Mouse (Mus musculus) cortical plate, adult 2 months (tissue): ENCODE data around the gene Nedd9. TPM values are rescaled to one million over a fixed set of nuclear protein-coding genes. Genes with fewer than 3 reads are reported as not detected.
A peak's percentile ranks its signal among the peaks of the same experiment; 100 is the strongest.

Experiments used
- H3K27ac ChIP-seq: fragments of 200-500 bp; 2 replicates; pipeline ENCODE4 v1.5.1; 2012; ENCODE audit warnings: low read length, control low read depth, inconsistent platforms; ENCODE audit not compliant: insufficient read depth
- H3K4me1 ChIP-seq: fragments of 200-500 bp; 2 replicates; pipeline ENCODE4 v1.6.1; 2011; ENCODE audit warnings: low read length; ENCODE audit not compliant: control insufficient read depth, insufficient read depth
- H3K4me3 ChIP-seq: fragments of 200-500 bp; 2 replicates; pipeline ENCODE4 v1.5.1; 2011; ENCODE audit warnings: mild to moderate bottlenecking, low read length, control low read depth; ENCODE audit not compliant: insufficient read depth
- CTCF ChIP-seq: fragments of 200-500 bp; IDR thresholded peaks from 2 replicates; pipeline ENCODE4 v1.5.1; 2011; ENCODE audit warnings: mild to moderate bottlenecking, control low read depth, low read length; ENCODE audit not compliant: insufficient read depth; ENCODE audit errors: extremely low read depth
- POLR2A ChIP-seq: fragments of 200-500 bp; IDR thresholded peaks from 2 replicates; pipeline ENCODE4 v1.6.1; 2011; ENCODE audit warnings: mild to moderate bottlenecking, low read length, control low read depth; ENCODE audit not compliant: insufficient read depth; ENCODE audit errors: extremely low read depth
- polyA plus RNA-seq: library from polyadenylated mRNA; depleted of rRNA; stranded (reverse); fragments of >200 nt; gene quantifications from 2 replicates; pipeline ENCODE4 v1.2.3, GENCODE M21; 2012

Gene Nedd9
- polyA plus RNA-seq, 1 experiment: 4.5 TPM

- TF ChIP-seq CTCF (no peak), POLR2A (no peak)
- Histone ChIP-seq H3K27ac (no peak overlapping the region), H3K4me3 (no peak overlapping the region), H3K4me1 (no peaks in the 10 kb centered on the region)
These were observed 188.2 kb downstream of the Nedd9 start for GRCm38 (mm10) chr13:41298996-41299395.

GRCm38 (mm10) chr13:41298533-41298932 lies 188.6 kb downstream of the Nedd9 start:
- no peak overlapping the region for H3K4me3 ChIP-seq
- no peak overlapping the region for H3K27ac ChIP-seq
- H3K4me1 ChIP-seq: no peaks in the 10 kb centered on the region
- no peak for TF ChIP-seq POLR2A
- no peak for TF ChIP-seq CTCF

GRCm38 (mm10) chr13:41296396-41296795 lies 190.8 kb downstream of the Nedd9 start:
- TF ChIP-seq CTCF: no peak
- TF ChIP-seq POLR2A: no peak
- no peaks in the 10 kb centered on the region for H3K4me1 ChIP-seq

GRCm38 (mm10) chr13:41295886-41296285 lies 191.3 kb downstream of the Nedd9 start:
- TF ChIP-seq CTCF: no peak
- TF ChIP-seq POLR2A: no peak
- Histone ChIP-seq H3K27ac (no peak overlapping the region), H3K4me3 (no peak overlapping the region), H3K4me1 (no peaks in the 10 kb centered on the region)

More at GRCm38 (mm10) chr13:41296396-41296795, 190.8 kb downstream of the Nedd9 start:
- H3K27ac ChIP-seq: no peak overlapping the region
- H3K4me3 ChIP-seq: no peak overlapping the region

GRCm38 (mm10) chr13:41293595-41293994 lies 193.6 kb downstream of the Nedd9 start:
- H3K27ac ChIP-seq: no peak overlapping the region
- no peaks in the 10 kb centered on the region for H3K4me1 ChIP-seq

GRCm38 (mm10) chr13:41291466-41291974 lies 195.6 kb downstream of the Nedd9 start:
- Histone ChIP-seq H3K4me1 (no peaks in the 10 kb centered on the region), H3K4me3 (no peak overlapping the region), H3K27ac (no peak overlapping the region)
- TF ChIP-seq POLR2A (no peak), CTCF (no peak)

More at GRCm38 (mm10) chr13:41293595-41293994, 193.6 kb downstream of the Nedd9 start:
- no peak overlapping the region for H3K4me3 ChIP-seq
- TF ChIP-seq POLR2A (no peak), CTCF (no peak)

- no peak overlapping the region for H3K4me3 ChIP-seq
- no peak overlapping the region for H3K27ac ChIP-seq
- no peak for TF ChIP-seq CTCF
- no peaks in the 10 kb centered on the region for H3K4me1 ChIP-seq
These were observed 200.9 kb downstream of the Nedd9 start for GRCm38 (mm10) chr13:41286285-41286684.

- Histone ChIP-seq H3K4me1 (no peaks in the 10 kb centered on the region), H3K4me3 (no peak overlapping the region), H3K27ac (no peak overlapping the region)
- TF ChIP-seq CTCF: no peak
- no peak for TF ChIP-seq POLR2A
These were observed 201.7 kb downstream of the Nedd9 start for GRCm38 (mm10) chr13:41285448-41285847.

- no peaks in the 10 kb centered on the region for H3K4me1 ChIP-seq
- TF ChIP-seq POLR2A (no peak), CTCF (peak; percentile 66)
- no peak overlapping the region for H3K27ac ChIP-seq
- no peak overlapping the region for H3K4me3 ChIP-seq
These were observed 203.9 kb downstream of the Nedd9 start for GRCm38 (mm10) chr13:41283256-41283655.

GRCm38 (mm10) chr13:41280696-41281095 lies 206.5 kb downstream of the Nedd9 start:
- no peaks in the 10 kb centered on the region for H3K4me1 ChIP-seq
- TF ChIP-seq POLR2A (no peak), CTCF (no peak)
- no peak overlapping the region for H3K27ac ChIP-seq
- H3K4me3 ChIP-seq: no peak overlapping the region
